Comparison of ENCODE assay signal across 20 mouse cellular contexts in genomic region chr16:57851854-57852253, GRCm38 (mm10).
A peak's percentile ranks its signal among the peaks of the same experiment; 100 is the strongest.
DNase-seq lines count a peak whose midpoint lies in the region; ATAC-seq and TF ChIP-seq lines count a peak whose summit lies in the region.
"Had no signal": no experiment of that assay in that cellular context is flagged by ENCODE, and none has a peak within 500 bp of the region (broad histone marks: within the 10 kb centered on the region; RNA-seq: fewer than 3 reads in every experiment).

No protein-coding gene starts in this region.

- H3K9me3 ChIP-seq in forebrain, postnatal 0 days (ENCODE audit: low read length) = no peaks in the 10 kb centered on the region
- no peaks in the 10 kb centered on the region for H3K9me3 ChIP-seq in forebrain, embryonic 11.5 days (ENCODE audit: control insufficient read depth, low read length)
- no peaks in the 10 kb centered on the region for H3K9me3 ChIP-seq in limb, embryonic 10.5 days (replicated peaks)
- H3K9me3 ChIP-seq: forebrain, embryonic 12.5 days; heart, embryonic 13.5 days; limb, embryonic 12.5 days; liver, embryonic 13.5 days; midbrain, embryonic 10.5 days; stomach, embryonic 15.5 days had no signal

- no peaks in the 10 kb centered on the region for H3K36me3 ChIP-seq in forebrain, postnatal 0 days (ENCODE audit: insufficient read depth)
- no peaks in the 10 kb centered on the region for H3K36me3 ChIP-seq in forebrain, embryonic 11.5 days (ENCODE audit: control insufficient read depth, insufficient read depth, low read length)
- no peaks in the 10 kb centered on the region for H3K36me3 ChIP-seq in limb, embryonic 10.5 days
- H3K36me3 ChIP-seq: forebrain, embryonic 12.5 days; heart, embryonic 13.5 days; limb, embryonic 12.5 days; liver, embryonic 13.5 days; midbrain, embryonic 10.5 days; stomach, embryonic 15.5 days had no signal

- H3K9ac ChIP-seq in forebrain, postnatal 0 days = no peak overlapping the region
- no peak overlapping the region for H3K9ac ChIP-seq in forebrain, embryonic 11.5 days (ENCODE audit: low read length)
- H3K9ac ChIP-seq: forebrain, embryonic 12.5 days; heart, embryonic 13.5 days; limb, embryonic 12.5 days; liver, embryonic 13.5 days; stomach, embryonic 15.5 days had no signal

- no peak overlapping the region for H3K4me3 ChIP-seq in forebrain, postnatal 0 days (ENCODE audit: low read depth, low read length)
- no peak overlapping the region for H3K4me3 ChIP-seq in forebrain, embryonic 11.5 days (ENCODE audit: low read depth, low read length)
- no peak overlapping the region for H3K4me3 ChIP-seq in layer of hippocampus, adult 2 months
- H3K4me3 ChIP-seq in limb, embryonic 10.5 days = no peak overlapping the region
- H3K4me3 ChIP-seq: forebrain, embryonic 12.5 days; heart, embryonic 13.5 days; limb, embryonic 12.5 days; liver, embryonic 13.5 days; midbrain, embryonic 10.5 days; stomach, embryonic 15.5 days had no signal

- no peak for DNase-seq in forebrain, postnatal 0 days
- no peak for DNase-seq in forebrain, embryonic 11.5 days (ENCODE audit: low spot score)
- no peak for DNase-seq in layer of hippocampus, adult 2 months (ENCODE audit: low spot score in 2 of 2)
- no peak for DNase-seq in layer of hippocampus, adult 9-11 months
- peak; percentile 17 for DNase-seq in 416B (ENCODE audit: low read depth)
- DNase-seq in brain, embryonic 14.5 days (ENCODE audit: low read depth) = no peak
- no peak for DNase-seq in limb, embryonic 10.5 days (ENCODE audit: low spot score)
- DNase-seq: adrenal gland, postnatal 10 days; cerebellum, adult 8-10 months; gastrocnemius, postnatal 36 days; heart, postnatal 36 days; liver, embryonic 13.5 days; lung, postnatal 10 days; right cerebral cortex, postnatal 14 days; thymus, postnatal 14 days had no signal

- no peaks in the 10 kb centered on the region for H3K4me1 ChIP-seq in forebrain, postnatal 0 days (ENCODE audit: insufficient read depth)
- no peaks in the 10 kb centered on the region for H3K4me1 ChIP-seq in forebrain, embryonic 11.5 days (replicated peaks; ENCODE audit: control insufficient read depth, insufficient read depth, low read length)
- H3K4me1 ChIP-seq in limb, embryonic 10.5 days = no peaks in the 10 kb centered on the region
- H3K4me1 ChIP-seq: forebrain, embryonic 12.5 days; limb, embryonic 12.5 days; midbrain, embryonic 10.5 days; stomach, embryonic 15.5 days had no signal

- WGBS in forebrain, postnatal 0 days = 46% methylated on average over 2 of the region's 2 CpGs
- WGBS in forebrain, embryonic 11.5 days = 58% methylated on average over 2 of the region's 2 CpGs
- 53% methylated on average over 2 of the region's 2 CpGs for WGBS in limb, embryonic 10.5 days

- H3K27me3 ChIP-seq in forebrain, postnatal 0 days (ENCODE audit: insufficient read depth, low read length) = no peaks in the 10 kb centered on the region
- no peaks in the 10 kb centered on the region for H3K27me3 ChIP-seq in forebrain, embryonic 11.5 days (ENCODE audit: control insufficient read depth, insufficient read depth, low read length)
- no peaks in the 10 kb centered on the region for H3K27me3 ChIP-seq in limb, embryonic 10.5 days (ENCODE audit: low read depth, poor library complexity, severe bottlenecking)
- H3K27me3 ChIP-seq: forebrain, embryonic 12.5 days; heart, embryonic 13.5 days; limb, embryonic 12.5 days; liver, embryonic 13.5 days; stomach, embryonic 15.5 days had no signal

- 0 out of 2 replicates have a peak, but pooled peaks have one; percentile 25 for TF ChIP-seq CTCF in forebrain, postnatal 0 days (IDR thresholded peaks at IDR 0.05; ENCODE audit: low read depth)
- TF ChIP-seq CTCF in layer of hippocampus, adult 2 months (conservative IDR thresholded peaks at IDR 0.05) = peak; percentile 47
- TF ChIP-seq CTCF in brain, embryonic 14.5 days (IDR thresholded peaks at IDR 0.05; ENCODE audit: borderline replicate concordance, extremely low read depth, insufficient read depth, insufficient read length) = peak; percentile 6; the same call in 1 of the 2 replicates

- no peak for ATAC-seq in forebrain, postnatal 0 days
- no peak for ATAC-seq in forebrain, embryonic 11.5 days (replicated peaks; ENCODE audit: low FRiP score)

- no peak for TF ChIP-seq POLR2A in brain, embryonic 14.5 days (IDR thresholded peaks at IDR 0.05; ENCODE audit: borderline replicate concordance, extremely low read depth, insufficient read depth, insufficient read length, poor library complexity, severe bottlenecking)

- H3K27ac ChIP-seq in forebrain, postnatal 0 days (ENCODE audit: low read depth, low read length) = no peak overlapping the region
- H3K27ac ChIP-seq in forebrain, embryonic 11.5 days (ENCODE audit: low read depth, low read length) = no peak overlapping the region
- H3K27ac ChIP-seq in layer of hippocampus, adult 2 months = no peak overlapping the region
- no peak overlapping the region for H3K27ac ChIP-seq in limb, embryonic 10.5 days
- H3K27ac ChIP-seq: forebrain, embryonic 12.5 days; heart, embryonic 13.5 days; limb, embryonic 12.5 days; liver, embryonic 13.5 days; midbrain, embryonic 10.5 days; stomach, embryonic 15.5 days had no signal

- no peak overlapping the region for H3K4me2 ChIP-seq in forebrain, postnatal 0 days (ENCODE audit: low read depth)
- H3K4me2 ChIP-seq in forebrain, embryonic 11.5 days (ENCODE audit: low read depth, low read length, severe bottlenecking) = no peak overlapping the region
- H3K4me2 ChIP-seq: forebrain, embryonic 12.5 days; heart, embryonic 13.5 days; limb, embryonic 12.5 days; liver, embryonic 13.5 days; stomach, embryonic 15.5 days had no signal
